Mouse (Mus musculus): ENCODE data around the gene Bpifc.

GRCm38 (mm10) chr10:86052818-86053522, 41.3 kb upstream of the Bpifc start:
- TF ChIP-seq CTCF (IDR thresholded peaks at IDR 0.05; ENCODE audit: borderline replicate concordance, insufficient read depth, low read depth, low read length) (no peak), POLR2A (IDR thresholded peaks at IDR 0.05; ENCODE audit: borderline replicate concordance, insufficient read depth, low read length) (no peak)

All from cerebellum, adult 2 months (tissue).